Comparison of ENCODE assay signal across 8 mouse cellular contexts in genomic region chr10:59221473-59222270, GRCm38 (mm10). TPM values are rescaled to one million over a fixed set of nuclear protein-coding genes. Genes with fewer than 3 reads are reported as not detected.
DNase-seq lines count a peak whose midpoint lies in the region; ATAC-seq and TF ChIP-seq lines count a peak whose summit lies in the region.

Gene Sept10 (minus strand): TSS chr10:59221847.
Gene Sowahc (plus strand): TSS chr10:59221953.

- H3K27ac ChIP-seq in CH12.LX (ENCODE audit: insufficient read depth, low read depth): peak within 1 kb of the TSS; percentile 74
- peak within 1 kb of the TSS; percentile 98 for H3K27ac ChIP-seq in forebrain, embryonic 12.5 days
- peak within 1 kb of the TSS; percentile 94 for H3K27ac ChIP-seq in heart, embryonic 16.5 days (ENCODE audit: low read length)
- peak within 1 kb of the TSS; percentile 71 for H3K27ac ChIP-seq in liver, embryonic 13.5 days
- H3K27ac ChIP-seq in stomach, embryonic 14.5 days (ENCODE audit: low read length): peak within 1 kb of the TSS; percentile 91

- in situ Hi-C loops in CH12.LX (cut with MboI; ENCODE audit: low pct_ligation_motif_present, low pct_unique_long_range_greater_than_20kb, low sequenced_read_pairs): loop anchor here (10.0 kb wide), 1 partner anchor 63 kb away; no protein-coding TSS in a partner anchor

- H3K36me3 ChIP-seq in CH12.LX (replicated peaks in 1 of 2; ENCODE audit: control insufficient read depth in 1 of 2, insufficient read depth in 1 of 2, low read length in 1 of 2): peaks cover 0 to 7% of the 10 kb centered on the region in 2 experiments
- no peaks in the 10 kb centered on the region for H3K36me3 ChIP-seq in forebrain, embryonic 12.5 days (replicated peaks)
- no peaks in the 10 kb centered on the region for H3K36me3 ChIP-seq in heart, embryonic 16.5 days (ENCODE audit: control insufficient read depth, insufficient read depth)
- no peaks in the 10 kb centered on the region for H3K36me3 ChIP-seq in liver, embryonic 13.5 days
- H3K36me3 ChIP-seq in stomach, embryonic 14.5 days (ENCODE audit: control insufficient read depth, insufficient read depth, low read length): no peaks in the 10 kb centered on the region

- H3K79me2 ChIP-seq in CH12.LX (replicated peaks; ENCODE audit: control insufficient read depth, extremely low read depth, insufficient read depth, poor library complexity, severe bottlenecking): peaks cover 35% of the 10 kb centered on the region

- under 1% methylated on average over 83 of the region's 84 CpGs for WGBS in forebrain, embryonic 12.5 days
- under 1% methylated on average over 83 of the region's 84 CpGs for WGBS in heart, embryonic 16.5 days
- WGBS in liver, embryonic 13.5 days (ENCODE audit: insufficient replicate concordance): under 1% methylated on average over 84 of the region's 84 CpGs
- under 1% methylated on average over 84 of the region's 84 CpGs for whole genome bisulfite sequencing in stomach, embryonic 14.5 days

- no peaks in the 10 kb centered on the region for H3K27me3 ChIP-seq in CH12.LX (replicated peaks)
- peaks cover 3% of the 10 kb centered on the region; the same call in 1 of the 2 replicates for H3K27me3 ChIP-seq in forebrain, embryonic 12.5 days
- H3K27me3 ChIP-seq in heart, embryonic 16.5 days (ENCODE audit: control insufficient read depth, insufficient read depth, low read length): no peaks in the 10 kb centered on the region
- peaks cover 56% of the 10 kb centered on the region for H3K27me3 ChIP-seq in liver, embryonic 13.5 days
- no peaks in the 10 kb centered on the region for H3K27me3 ChIP-seq in stomach, embryonic 14.5 days (ENCODE audit: control insufficient read depth, insufficient read depth, low read length)

- no peak for TF ChIP-seq CTCF in CH12.LX (conservative IDR thresholded peaks at IDR 0.05 in 1 of 2, IDR thresholded peaks at IDR 0.05 in 1 of 2; ENCODE audit: low read depth in 2 of 2, low read length in 2 of 2)

- peaks cover 0 to 12% of the 10 kb centered on the region in 2 experiments; a peak in 3 of 4 replicates for H3K4me1 ChIP-seq in CH12.LX (ENCODE audit: control insufficient read depth in 1 of 2, insufficient read depth in 2 of 2)
- H3K4me1 ChIP-seq in forebrain, embryonic 12.5 days: peaks cover 32% of the 10 kb centered on the region
- H3K4me1 ChIP-seq in heart, embryonic 16.5 days (ENCODE audit: control insufficient read depth, insufficient read depth, low read length): peaks cover 10% of the 10 kb centered on the region
- peaks cover 17% of the 10 kb centered on the region for H3K4me1 ChIP-seq in liver, embryonic 13.5 days (replicated peaks)
- H3K4me1 ChIP-seq in stomach, embryonic 14.5 days (ENCODE audit: control insufficient read depth, insufficient read depth, low read length): peaks cover 4% of the 10 kb centered on the region; the same call in 1 of the 2 replicates

- H3K4me2 ChIP-seq in CH12.LX (ENCODE audit: insufficient read depth, low read depth, poor library complexity, severe bottlenecking): peak within 1 kb of the TSS; percentile 74
- peak within 1 kb of the TSS; percentile 100 for H3K4me2 ChIP-seq in forebrain, embryonic 12.5 days
- H3K4me2 ChIP-seq in heart, embryonic 16.5 days (ENCODE audit: low read depth, low read length): peak within 1 kb of the TSS; percentile 86
- H3K4me2 ChIP-seq in liver, embryonic 13.5 days: peak within 1 kb of the TSS; percentile 87
- peak within 1 kb of the TSS; percentile 93 for H3K4me2 ChIP-seq in stomach, embryonic 14.5 days (replicated peaks; ENCODE audit: low read depth, low read length)

- peak; percentile 99 for TF ChIP-seq POLR2A in CH12.LX (IDR thresholded peaks at IDR 0.05; ENCODE audit: low read depth, low read length)

- peak; percentile 95 for DNase-seq in CH12.LX (ENCODE audit: extremely low read depth)
- peak; percentile 78 for DNase-seq in c-Kit-positive CD71-positive TER-119-positive erythroid progenitor cells, embryonic 14.5 days (ENCODE audit: low spot score)
- peak; percentile 98 to 99 for DNase-seq in kidney, postnatal 25 days
- peak; percentile 82 for DNase-seq in liver, embryonic 13.5 days
- DNase-seq in natural killer cell, adult 2 months (ENCODE audit: low spot score in 2 of 2): peak; percentile 95 to 97

- H3K4me3 ChIP-seq in CH12.LX (replicated peaks in 1 of 3; ENCODE audit: low read depth in 2 of 3, low read length in 2 of 3, poor library complexity in 1 of 3): peak within 1 kb of the TSS; percentile 76 to 91 (median 77)
- H3K4me3 ChIP-seq in forebrain, embryonic 12.5 days (replicated peaks): peak within 1 kb of the TSS; percentile 83
- peak within 1 kb of the TSS; percentile 81 for H3K4me3 ChIP-seq in heart, embryonic 16.5 days (ENCODE audit: low read length)
- H3K4me3 ChIP-seq in liver, embryonic 13.5 days (replicated peaks): peak within 1 kb of the TSS; percentile 66
- peak within 1 kb of the TSS; percentile 85 for H3K4me3 ChIP-seq in stomach, embryonic 14.5 days (ENCODE audit: low read depth, low read length)

- peak; percentile 97 for ATAC-seq in forebrain, embryonic 12.5 days (ENCODE audit: low FRiP score)
- peak; percentile 98 for ATAC-seq in heart, embryonic 16.5 days (replicated peaks; ENCODE audit: extremely low read depth, insufficient read depth, low FRiP score)
- peak; percentile 86 for ATAC-seq in liver, embryonic 13.5 days (ENCODE audit: low read depth)
- peak; percentile 97 for ATAC-seq in stomach, embryonic 14.5 days (ENCODE audit: insufficient number of reproducible peaks, insufficient read depth, low FRiP score, low read depth)

- H3K9ac ChIP-seq in CH12.LX (ENCODE audit: insufficient read depth, low read depth): peak within 1 kb of the TSS; percentile 92
- peak within 1 kb of the TSS; percentile 88 for H3K9ac ChIP-seq in forebrain, embryonic 12.5 days
- peak within 1 kb of the TSS; percentile 91 for H3K9ac ChIP-seq in heart, embryonic 16.5 days (ENCODE audit: low read length)
- peak within 1 kb of the TSS; percentile 69 for H3K9ac ChIP-seq in liver, embryonic 13.5 days
- peak within 1 kb of the TSS; percentile 77 for H3K9ac ChIP-seq in stomach, embryonic 14.5 days (replicated peaks; ENCODE audit: low read depth, low read length)

- dilution Hi-C loops in CH12.LX (cut with MboI; ENCODE audit: extremely low pct_ligation_motif_present, extremely low pct_unique_long_range_greater_than_20kb, low sequenced_read_pairs): no loop called here

- H3K9me3 ChIP-seq in CH12.LX (replicated peaks; ENCODE audit: low read length): no peaks in the 10 kb centered on the region
- H3K9me3 ChIP-seq in forebrain, embryonic 12.5 days: no peaks in the 10 kb centered on the region
- H3K9me3 ChIP-seq in heart, embryonic 16.5 days (replicated peaks; ENCODE audit: control insufficient read depth, low read length): no peaks in the 10 kb centered on the region
- no peaks in the 10 kb centered on the region for H3K9me3 ChIP-seq in liver, embryonic 13.5 days (replicated peaks)
- no peaks in the 10 kb centered on the region for H3K9me3 ChIP-seq in stomach, embryonic 14.5 days (ENCODE audit: control insufficient read depth, low read depth, low read length)

- no peak for TF ChIP-seq EP300 in CH12.LX (IDR thresholded peaks at IDR 0.05; ENCODE audit: low read length)

- TF ChIP-seq RAD21 in CH12.LX (IDR thresholded peaks at IDR 0.05; ENCODE audit: low read depth, low read length): no peak

TF ChIP-seq in CH12.LX, 34 proteins besides CTCF, POLR2A, EP300 and RAD21 (continues in another document):
- TF ChIP-seq ETS1 (conservative IDR thresholded peaks at IDR 0.05; ENCODE audit: low read depth, low read length) (peak; percentile 11; the same call in 1 of the 2 replicates), TCF12 (IDR thresholded peaks at IDR 0.05; ENCODE audit: low read depth, low read length) (peak; percentile 82), RCOR1 (conservative IDR thresholded peaks at IDR 0.05; ENCODE audit: low read depth, low read length) (peak; percentile 78; the same call in 1 of the 2 replicates), SIN3A (IDR thresholded peaks at IDR 0.05; ENCODE audit: low read length) (peak; percentile 29; the same call in 1 of the 2 replicates), KAT2A (IDR thresholded peaks at IDR 0.05; ENCODE audit: insufficient replicate concordance, low read length) (no peak), POLR2AphosphoS2 (IDR thresholded peaks at IDR 0.05; ENCODE audit: low read depth, low read length) (peak; percentile 90; the same call in 1 of the 2 replicates), MEF2A (IDR thresholded peaks at IDR 0.05; ENCODE audit: borderline replicate concordance, low read depth, low read length) (peak; percentile 17; the same call in 1 of the 2 replicates), ZC3H11A (IDR thresholded peaks at IDR 0.05; ENCODE audit: low read depth, low read length) (no peak), MYC (IDR thresholded peaks at IDR 0.05; ENCODE audit: low read depth, low read length) (0 out of 2 replicates have a peak, but pooled peaks have one; percentile 10), ELF1 (IDR thresholded peaks at IDR 0.05; ENCODE audit: low read depth, low read length) (peak; percentile 93), UBTF (IDR thresholded peaks at IDR 0.05; ENCODE audit: low read depth, low read length) (no peak; the same call in 1 of the 2 replicates), ZNF384 (IDR thresholded peaks at IDR 0.05; ENCODE audit: low read depth, low read length) (no peak), JUN (IDR thresholded peaks at IDR 0.05; ENCODE audit: insufficient read depth, low read depth, low read length) (no peak), ZMIZ1 (IDR thresholded peaks at IDR 0.05; ENCODE audit: low read depth, low read length) (peak; percentile 98), JUND (conservative IDR thresholded peaks at IDR 0.05; ENCODE audit: low read depth, low read length) (no peak)

RNA-seq across cellular contexts. Expression of gene Sept10, which starts in this region (rescaled TPM):
- 8.5 and 10.3 TPM in 2 replicates for total RNA-seq in CH12.LX (2012; rRNA removed)
- total RNA-seq in CH12.LX (2014; rRNA removed): 13.1 and 14.9 TPM in 2 replicates
- polyA plus RNA-seq in CH12.LX (2012; ENCODE audit: insufficient read length, low read depth): 6.9 and 8.9 TPM in 2 replicates
- 30.0 and 30.4 TPM in 2 replicates for polyA plus RNA-seq in forebrain, embryonic 12.5 days (2016; fragmentation: Nextera tagmentation; extraction: Ambion mirVana)
- polyA plus RNA-seq in heart, embryonic 16.5 days (2015; fragmentation: Nextera tagmentation; extraction: Ambion mirVana): 28.7 and 32.4 TPM in 2 replicates
- polyA plus RNA-seq in liver, embryonic 13.5 days (2015; fragmentation: Nextera tagmentation; extraction: Ambion mirVana): 11.5 and 14.3 TPM in 2 replicates
- polyA plus RNA-seq in stomach, embryonic 14.5 days (2014; fragmentation: Nextera tagmentation; extraction: Ambion mirVana): 47.5 and 49.7 TPM in 2 replicates

RNA-seq across cellular contexts. Expression of gene Sowahc, which starts in this region (rescaled TPM):
- total RNA-seq in CH12.LX (2012; rRNA removed): 25.1 and 25.9 TPM in 2 replicates
- total RNA-seq in CH12.LX (2014; rRNA removed): 50.0 and 52.2 TPM in 2 replicates
- polyA plus RNA-seq in CH12.LX (2012; ENCODE audit: insufficient read length, low read depth): 19.1 and 19.9 TPM in 2 replicates
- 19.3 and 19.7 TPM in 2 replicates for polyA plus RNA-seq in forebrain, embryonic 12.5 days (2016; fragmentation: Nextera tagmentation; extraction: Ambion mirVana)
- polyA plus RNA-seq in heart, embryonic 16.5 days (2015; fragmentation: Nextera tagmentation; extraction: Ambion mirVana): 2.8 and 3.7 TPM in 2 replicates
- 1.5 and 2.1 TPM in 2 replicates for polyA plus RNA-seq in liver, embryonic 13.5 days (2015; fragmentation: Nextera tagmentation; extraction: Ambion mirVana)
- 11.7 and 13.5 TPM in 2 replicates for polyA plus RNA-seq in stomach, embryonic 14.5 days (2014; fragmentation: Nextera tagmentation; extraction: Ambion mirVana)

Comparison
In these comparisons a context has a peak if more than half of its experiments do, and no peak if none do; other contexts are left out.
1. Peak in every context shown above with its lines: DNase-seq, ATAC-seq, H3K4me3 ChIP-seq and H3K27ac ChIP-seq.